Mouse (Mus musculus): ENCODE data around the gene Prrc2a. TPM values are rescaled to one million over a fixed set of nuclear protein-coding genes. Genes with fewer than 3 reads are reported as not detected.

Gene Prrc2a
- total and polyA plus RNA-seq, 3 experiments = 71.0 to 663 (median 87.6) TPM

DNA sequence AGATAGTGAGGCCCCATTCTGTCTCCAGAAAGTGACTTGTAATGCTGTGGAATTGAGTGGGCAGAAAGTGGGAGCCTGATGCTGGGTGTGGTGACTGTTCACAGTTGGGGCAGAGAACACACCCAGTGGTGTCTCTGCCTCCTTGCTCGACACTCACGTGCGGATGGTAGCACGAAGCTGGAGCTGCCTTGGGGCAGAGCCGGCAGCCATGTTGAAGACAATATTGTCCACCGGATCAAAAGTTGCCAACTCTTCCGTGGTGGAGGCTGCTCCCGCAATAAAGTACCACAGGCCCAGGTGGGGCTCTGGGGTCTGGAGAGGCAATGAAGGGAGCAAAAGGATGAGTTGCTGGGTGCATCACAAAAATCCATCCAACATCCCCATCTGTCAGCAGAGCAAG, 33.7 kb downstream of the Prrc2a start:
- TF ChIP-seq MYC (IDR thresholded peaks at IDR 0.05; ENCODE audit: low read depth, low read length) = no peak
- no peak for TF ChIP-seq UBTF (IDR thresholded peaks at IDR 0.05; ENCODE audit: borderline replicate concordance, insufficient read depth, low read depth, low read length)
- no peak for TF ChIP-seq GABPA (IDR thresholded peaks at IDR 0.05; ENCODE audit: low read depth, low read length)
- TF ChIP-seq ELF1 (IDR thresholded peaks at IDR 0.05; ENCODE audit: low read depth, low read length) = no peak
- no peak for TF ChIP-seq KAT2A (conservative IDR thresholded peaks at IDR 0.05; ENCODE audit: low read depth, low read length)
- no peak for TF ChIP-seq MAFK (IDR thresholded peaks at IDR 0.05; ENCODE audit: borderline replicate concordance, low read depth, low read length)
- TF ChIP-seq MYB (IDR thresholded peaks at IDR 0.05; ENCODE audit: low read depth, low read length) = no peak
- TF ChIP-seq SIN3A (IDR thresholded peaks at IDR 0.05; ENCODE audit: low read length) = no peak
- TF ChIP-seq MEF2A (IDR thresholded peaks at IDR 0.05; ENCODE audit: extremely low read depth, insufficient replicate concordance, low read depth, low read length, poor library complexity, severe bottlenecking) = no peak
- no peak for TF ChIP-seq ZC3H11A (IDR thresholded peaks at IDR 0.05; ENCODE audit: low read depth, low read length)
- TF ChIP-seq MXI1 (IDR thresholded peaks at IDR 0.05; ENCODE audit: low read depth, low read length) = no peak
- no peak for TF ChIP-seq CTCF (IDR thresholded peaks at IDR 0.05 in 2 of 3, conservative IDR thresholded peaks at IDR 0.05 in 1 of 3; ENCODE audit: control insufficient read depth in 1 of 3, insufficient read depth in 1 of 3, low read depth in 2 of 3, low read length in 3 of 3, poor library complexity in 1 of 3, severe bottlenecking in 1 of 3)
- no peak for TF ChIP-seq RCOR1 (IDR thresholded peaks at IDR 0.05; ENCODE audit: low read depth, low read length)
- TF ChIP-seq ETS1 (IDR thresholded peaks at IDR 0.05; ENCODE audit: low read depth, low read length) = no peak
- no peak for DNase-seq (ENCODE audit: low read depth, low spot score)
- Histone ChIP-seq H3K79me2 (ENCODE audit: control insufficient read depth, insufficient read depth, low read length, poor library complexity) (peaks cover 30% of the 10 kb centered on the region), H3K27ac (ENCODE audit: control insufficient read depth, low read depth, low read length) (no peak overlapping the region), H3K9ac (ENCODE audit: control insufficient read depth, low read depth, low read length, poor library complexity, severe bottlenecking) (no peak overlapping the region), H3K9me3 (replicated peaks; ENCODE audit: insufficient read depth, low read length) (no peaks in the 10 kb centered on the region), H3K4me3 (ENCODE audit: control insufficient read depth in 1 of 2, insufficient read depth in 1 of 2, low read depth in 2 of 2, low read length in 2 of 2) (no peak overlapping the region), H3K27me3 (ENCODE audit: control insufficient read depth in 1 of 2, insufficient read depth in 2 of 2, low read length in 2 of 2) (no peaks in the 10 kb centered on the region), H3K36me3 (ENCODE audit: control insufficient read depth in 1 of 2, insufficient read depth in 2 of 2, low read length in 2 of 2) (peaks cover 0 to 3% of the 10 kb centered on the region in 2 experiments; a peak in 1 of 4 replicates), H3K4me1 (ENCODE audit: control insufficient read depth in 1 of 2, insufficient read depth in 2 of 2, low read length in 2 of 2) (peaks cover 0 to 5% of the 10 kb centered on the region in 2 experiments; a peak in 1 of 4 replicates)

- H3K36me3 ChIP-seq (ENCODE audit: control insufficient read depth in 1 of 2, insufficient read depth in 2 of 2, low read length in 2 of 2) = peaks cover 0 to 12% of the 10 kb centered on the region in 2 experiments; a peak in 2 of 4 replicates
- H3K9ac ChIP-seq (ENCODE audit: control insufficient read depth, low read depth, low read length, poor library complexity, severe bottlenecking) = no peak overlapping the region
- no peaks in the 10 kb centered on the region for H3K9me3 ChIP-seq (replicated peaks; ENCODE audit: insufficient read depth, low read length)
- no peak for TF ChIP-seq USF2 (IDR thresholded peaks at IDR 0.05; ENCODE audit: borderline replicate concordance in 1 of 2, insufficient read depth in 1 of 2, low read depth in 1 of 2, low read length in 2 of 2)
- no peak for TF ChIP-seq MEF2A (IDR thresholded peaks at IDR 0.05; ENCODE audit: extremely low read depth, insufficient replicate concordance, low read depth, low read length, poor library complexity, severe bottlenecking)
- TF ChIP-seq POLR2A (IDR thresholded peaks at IDR 0.05; ENCODE audit: control insufficient read depth in 1 of 2, insufficient read depth in 1 of 2, low read depth in 1 of 2, low read length in 2 of 2, poor library complexity in 1 of 2) = no peak
- TF ChIP-seq SMC3 (IDR thresholded peaks at IDR 0.05; ENCODE audit: low read depth, low read length) = no peak
- TF ChIP-seq POLR2AphosphoS5 (IDR thresholded peaks at IDR 0.05; ENCODE audit: borderline replicate concordance, low read depth, low read length) = no peak
- TF ChIP-seq ETS1 (IDR thresholded peaks at IDR 0.05; ENCODE audit: low read depth, low read length) = no peak
- TF ChIP-seq NELFE (IDR thresholded peaks at IDR 0.05; ENCODE audit: low read depth, low read length) = no peak
- TF ChIP-seq ELF1 (IDR thresholded peaks at IDR 0.05; ENCODE audit: low read depth, low read length) = no peak
- TF ChIP-seq MYC (IDR thresholded peaks at IDR 0.05; ENCODE audit: low read depth, low read length) = no peak
- no peak for TF ChIP-seq ZNF384 (IDR thresholded peaks at IDR 0.05; ENCODE audit: low read depth, low read length)
- TF ChIP-seq CHD1 (IDR thresholded peaks at IDR 0.05; ENCODE audit: low read depth, low read length) = no peak
- H3K79me2 ChIP-seq (ENCODE audit: control insufficient read depth, insufficient read depth, low read length, poor library complexity) = peaks cover 22% of the 10 kb centered on the region
- DNase-seq (ENCODE audit: low read depth, low spot score) = no peak
- H3K4me3 ChIP-seq (ENCODE audit: control insufficient read depth in 1 of 2, insufficient read depth in 1 of 2, low read depth in 2 of 2, low read length in 2 of 2) = no peak overlapping the region
- H3K27ac ChIP-seq (ENCODE audit: control insufficient read depth, low read depth, low read length) = no peak overlapping the region
- H3K4me1 ChIP-seq (ENCODE audit: control insufficient read depth in 1 of 2, insufficient read depth in 2 of 2, low read length in 2 of 2) = peaks cover 6 to 11% of the 10 kb centered on the region in 2 experiments
- no peaks in the 10 kb centered on the region for H3K27me3 ChIP-seq (ENCODE audit: control insufficient read depth in 1 of 2, insufficient read depth in 2 of 2, low read length in 2 of 2)
Observed at GRCm38 (mm10) chr17:35128996-35129395, 35.7 kb downstream of the Prrc2a start.
